Mouse (Mus musculus): ENCODE data around the gene Il6st. TPM values are rescaled to one million over a fixed set of nuclear protein-coding genes. Genes with fewer than 3 reads are reported as not detected.
A peak's percentile ranks its signal among the peaks of the same experiment; 100 is the strongest.
"Not testable (repeated sequence)": the region's sequence is repeated elsewhere in the genome, so short reads cannot be mapped to it uniquely, and the experiment has no call there.

Il6st gene
- polyA plus RNA-seq (2012; rRNA removed): 9.4 and 19.5 TPM in 2 replicates

GRCm38 (mm10) chr13:112463868-112464625, at the start of gene Il6st:
Il6st (plus strand) TSS chr13:112464070.
- TF ChIP-seq POLR2A (IDR thresholded peaks at IDR 0.05; ENCODE audit: borderline replicate concordance, extremely low read depth, insufficient read depth, insufficient read length, poor library complexity, severe bottlenecking) (peak; percentile 79), CTCF (IDR thresholded peaks at IDR 0.05; ENCODE audit: borderline replicate concordance, extremely low read depth, insufficient read depth, insufficient read length) (no peak)
- DNase-seq (ENCODE audit: low read depth): peak; percentile 97

- TF ChIP-seq CTCF (IDR thresholded peaks at IDR 0.05; ENCODE audit: borderline replicate concordance, extremely low read depth, insufficient read depth, insufficient read length) (no peak), POLR2A (IDR thresholded peaks at IDR 0.05; ENCODE audit: borderline replicate concordance, extremely low read depth, insufficient read depth, insufficient read length, poor library complexity, severe bottlenecking) (no peak)
- DNase-seq (ENCODE audit: low read depth): no peak
These were observed 48.0 kb upstream of the Il6st start for GRCm38 (mm10) chr13:112415896-112416295.

- DNase-seq (ENCODE audit: low read depth): no peak
These were observed 47.3 kb upstream of the Il6st start for GRCm38 (mm10) chr13:112416410-112417162.

GRCm38 (mm10) chr13:112417163-112417523, 46.7 kb upstream of the Il6st start:
- no peak for DNase-seq (ENCODE audit: low read depth)
- no peak for TF ChIP-seq CTCF (IDR thresholded peaks at IDR 0.05; ENCODE audit: borderline replicate concordance, extremely low read depth, insufficient read depth, insufficient read length)
- TF ChIP-seq POLR2A (IDR thresholded peaks at IDR 0.05; ENCODE audit: borderline replicate concordance, extremely low read depth, insufficient read depth, insufficient read length, poor library complexity, severe bottlenecking): no peak

More at GRCm38 (mm10) chr13:112416410-112417162, 47.3 kb upstream of the Il6st start:
- TF ChIP-seq CTCF (IDR thresholded peaks at IDR 0.05; ENCODE audit: borderline replicate concordance, extremely low read depth, insufficient read depth, insufficient read length) (no peak), POLR2A (IDR thresholded peaks at IDR 0.05; ENCODE audit: borderline replicate concordance, extremely low read depth, insufficient read depth, insufficient read length, poor library complexity, severe bottlenecking) (no peak)

GRCm38 (mm10) chr13:112417861-112418423, 45.9 kb upstream of the Il6st start:
- no peak for TF ChIP-seq CTCF (IDR thresholded peaks at IDR 0.05; ENCODE audit: borderline replicate concordance, extremely low read depth, insufficient read depth, insufficient read length)
- TF ChIP-seq POLR2A (IDR thresholded peaks at IDR 0.05; ENCODE audit: borderline replicate concordance, extremely low read depth, insufficient read depth, insufficient read length, poor library complexity, severe bottlenecking): no peak
- no peak for DNase-seq (ENCODE audit: low read depth)

- DNase-seq (ENCODE audit: low read depth): no peak
These were observed 45.3 kb upstream of the Il6st start for GRCm38 (mm10) chr13:112418595-112418994.

GRCm38 (mm10) chr13:112424212-112424611, 39.7 kb upstream of the Il6st start:
- TF ChIP-seq POLR2A (IDR thresholded peaks at IDR 0.05; ENCODE audit: borderline replicate concordance, extremely low read depth, insufficient read depth, insufficient read length, poor library complexity, severe bottlenecking) (no peak), CTCF (IDR thresholded peaks at IDR 0.05; ENCODE audit: borderline replicate concordance, extremely low read depth, insufficient read depth, insufficient read length) (no peak)
- no peak for DNase-seq (ENCODE audit: low read depth)

More at GRCm38 (mm10) chr13:112418595-112418994, 45.3 kb upstream of the Il6st start:
- TF ChIP-seq CTCF (IDR thresholded peaks at IDR 0.05; ENCODE audit: borderline replicate concordance, extremely low read depth, insufficient read depth, insufficient read length): no peak

GRCm38 (mm10) chr13:112424635-112425034, 39.2 kb upstream of the Il6st start:
- no peak for TF ChIP-seq CTCF (IDR thresholded peaks at IDR 0.05; ENCODE audit: borderline replicate concordance, extremely low read depth, insufficient read depth, insufficient read length)
- TF ChIP-seq POLR2A (IDR thresholded peaks at IDR 0.05; ENCODE audit: borderline replicate concordance, extremely low read depth, insufficient read depth, insufficient read length, poor library complexity, severe bottlenecking): no peak
- DNase-seq (ENCODE audit: low read depth): no peak

- no peak for DNase-seq (ENCODE audit: low read depth)
- TF ChIP-seq CTCF (IDR thresholded peaks at IDR 0.05; ENCODE audit: borderline replicate concordance, extremely low read depth, insufficient read depth, insufficient read length) (no peak), POLR2A (IDR thresholded peaks at IDR 0.05; ENCODE audit: borderline replicate concordance, extremely low read depth, insufficient read depth, insufficient read length, poor library complexity, severe bottlenecking) (no peak)
These were observed 38.7 kb upstream of the Il6st start for GRCm38 (mm10) chr13:112425181-112425654.

GRCm38 (mm10) chr13:112426265-112427135, 37.4 kb upstream of the Il6st start:
- no peak for TF ChIP-seq CTCF (IDR thresholded peaks at IDR 0.05; ENCODE audit: borderline replicate concordance, extremely low read depth, insufficient read depth, insufficient read length)
- TF ChIP-seq POLR2A (IDR thresholded peaks at IDR 0.05; ENCODE audit: borderline replicate concordance, extremely low read depth, insufficient read depth, insufficient read length, poor library complexity, severe bottlenecking): no peak
- DNase-seq (ENCODE audit: low read depth): no peak

- not testable (repeated sequence) for DNase-seq (ENCODE audit: low read depth)
These were observed 36.8 kb upstream of the Il6st start for GRCm38 (mm10) chr13:112427136-112427470.

Data from brain, embryonic 14.5 days (tissue).